Mouse (Mus musculus) cortical plate, adult 2 months (tissue): Measurements from ENCODE around the gene Strn4.

Source experiments
- CTCF ChIP-seq: fragments of 200-500 bp; IDR thresholded peaks from 2 replicates; pipeline ENCODE4 v1.5.1; 2011; ENCODE audit warnings: mild to moderate bottlenecking, control low read depth, low read length; ENCODE audit not compliant: insufficient read depth; ENCODE audit errors: extremely low read depth
- POLR2A ChIP-seq: fragments of 200-500 bp; IDR thresholded peaks from 2 replicates; pipeline ENCODE4 v1.6.1; 2011; ENCODE audit warnings: mild to moderate bottlenecking, low read length, control low read depth; ENCODE audit not compliant: insufficient read depth; ENCODE audit errors: extremely low read depth

GRCm38 (mm10) chr7:16858336-16858735 is 42.6 kb downstream of the Strn4 start:
- TF ChIP-seq CTCF (peak; percentile 53), POLR2A (no peak)
